Mouse (Mus musculus): ENCODE results near the gene Krt18.
"Not testable (repeated sequence)": the region's sequence is repeated elsewhere in the genome, so short reads cannot be mapped to it uniquely, and the experiment has no call there.

Gene Krt18

GRCm38 (mm10) chr15:102072963-102073558, 45.1 kb downstream of the Krt18 start:
- DNase-seq: no peak

DNA sequence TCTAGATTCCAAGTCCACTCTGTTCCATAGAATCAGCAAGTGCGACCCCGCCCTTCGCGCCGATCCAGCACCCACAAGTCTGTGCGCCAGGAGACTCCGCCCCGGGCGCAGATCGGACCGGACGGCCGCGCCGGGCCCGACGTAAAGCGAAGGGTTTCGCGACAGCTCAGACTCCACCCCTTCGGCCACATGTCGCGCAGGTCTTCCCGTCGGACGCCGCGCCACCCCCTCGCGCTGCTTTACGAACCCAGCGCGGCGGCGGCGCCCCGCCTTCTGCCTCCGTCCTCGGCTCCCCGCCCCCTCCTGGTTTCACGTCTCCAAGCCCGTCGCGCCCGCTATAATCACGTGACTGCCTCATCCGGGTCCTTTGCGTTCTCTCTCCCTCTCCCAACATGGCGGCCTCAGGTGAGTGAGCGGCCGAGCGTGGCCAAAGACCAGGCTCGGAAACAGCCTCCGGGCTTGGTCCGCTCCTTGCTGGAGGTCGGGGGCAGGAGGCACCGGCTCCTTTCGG, 45.6 kb downstream of the Krt18 start, which contains the start of gene Eif4b:
TSS of gene Eif4b (plus strand) at position 215 of the 511 bp plus-strand sequence.
- peak; percentile 97 to 98 for DNase-seq

DNA sequence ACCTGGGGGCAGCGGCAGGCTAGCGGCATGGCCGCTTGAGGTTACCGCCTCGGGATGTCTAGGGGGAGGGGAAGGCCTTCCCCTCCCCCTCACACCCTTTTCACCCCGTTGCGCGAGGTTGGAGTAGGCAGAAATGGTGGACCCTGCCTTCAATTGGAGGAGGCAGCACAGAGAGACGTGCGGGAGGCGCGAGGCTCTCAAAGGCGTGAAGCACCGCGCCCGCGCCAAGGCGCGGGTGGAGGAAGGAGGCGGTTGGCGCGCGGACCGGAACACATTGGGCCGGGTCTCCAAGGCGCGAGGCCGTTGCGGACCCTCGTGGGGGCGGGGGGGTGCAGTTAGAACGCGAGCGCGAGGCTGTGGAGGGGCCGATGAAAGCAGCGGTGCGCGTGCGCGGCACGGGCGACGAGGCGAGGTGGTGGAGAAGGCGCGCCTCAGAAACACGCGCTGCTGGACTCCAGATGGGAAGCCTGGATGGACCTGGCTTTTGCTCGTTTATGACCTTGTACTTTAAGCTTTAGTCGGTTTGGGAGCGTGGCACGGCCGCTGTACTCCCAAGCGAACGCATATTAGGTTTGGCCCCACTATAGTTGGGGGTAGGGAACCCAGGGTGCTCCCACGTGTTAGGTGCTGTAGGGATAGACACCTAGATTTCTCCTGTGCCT, 46.2 kb downstream of the Krt18 start:
- DNase-seq: peak; percentile 56 to 65

DNA sequence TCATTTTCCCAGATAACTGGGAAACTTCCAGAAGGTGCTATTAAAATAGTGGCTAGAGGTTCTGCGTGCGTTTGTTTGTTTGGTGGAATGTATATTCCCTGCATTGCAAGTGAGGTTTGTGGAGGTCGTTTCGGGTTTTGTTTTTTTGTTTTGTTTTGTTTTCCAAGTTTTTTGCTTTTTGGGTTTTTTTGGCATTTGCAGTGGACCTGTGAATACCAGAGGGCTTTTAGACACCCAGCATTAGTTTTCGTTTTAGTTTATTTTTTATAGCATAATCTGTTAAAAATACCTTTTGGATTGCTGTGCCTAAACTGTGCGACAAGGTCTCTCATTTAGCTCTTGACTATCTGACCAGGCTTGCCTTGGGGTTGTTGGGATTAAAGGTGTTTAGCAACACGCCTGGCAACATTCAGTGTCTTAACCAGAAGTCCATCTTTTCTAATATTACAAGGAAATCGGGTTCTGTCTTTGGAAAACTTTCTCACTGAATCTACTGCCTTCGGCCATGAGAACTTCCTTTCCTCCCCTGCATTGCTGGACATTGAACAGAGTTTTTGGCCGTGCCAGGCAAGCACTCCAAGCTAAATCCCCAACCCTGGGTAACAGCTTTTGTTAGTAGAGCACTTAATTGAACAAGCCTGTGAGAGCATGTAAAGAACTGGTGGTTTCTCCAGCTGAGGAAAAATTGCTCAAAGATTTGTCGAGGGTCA, 47.1 kb downstream of the Krt18 start:
- DNase-seq: no peak

DNA sequence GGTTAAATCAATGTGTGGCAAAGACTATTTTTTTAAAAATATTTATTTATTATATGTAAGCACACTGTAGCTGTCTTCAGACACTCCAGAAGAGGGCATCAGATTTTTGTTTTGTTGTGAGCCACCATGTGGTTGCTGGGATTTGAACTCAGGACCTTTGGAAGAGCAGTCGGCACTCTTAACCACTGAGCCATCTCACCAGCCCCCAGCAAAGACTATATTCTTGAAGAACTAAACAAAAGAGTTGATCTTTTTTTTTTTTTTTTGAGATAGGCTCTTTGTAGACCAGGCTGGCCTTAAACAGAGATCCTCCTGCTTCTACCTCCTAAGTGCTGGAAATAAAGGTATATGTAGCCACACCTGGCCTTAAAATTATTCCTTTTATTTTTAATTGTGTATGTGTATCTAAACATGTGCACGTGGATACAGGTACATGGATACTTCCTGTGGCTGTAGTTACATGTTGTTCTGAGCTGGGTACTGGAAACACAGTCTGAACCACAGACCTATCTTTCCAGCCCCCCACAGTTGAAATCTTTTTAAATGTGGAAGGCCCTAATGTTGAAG, 49.2 kb downstream of the Krt18 start:
- DNase-seq: no peak

GRCm38 (mm10) chr15:102079221-102079620, 51.2 kb downstream of the Krt18 start:
- no peak for DNase-seq

DNA sequence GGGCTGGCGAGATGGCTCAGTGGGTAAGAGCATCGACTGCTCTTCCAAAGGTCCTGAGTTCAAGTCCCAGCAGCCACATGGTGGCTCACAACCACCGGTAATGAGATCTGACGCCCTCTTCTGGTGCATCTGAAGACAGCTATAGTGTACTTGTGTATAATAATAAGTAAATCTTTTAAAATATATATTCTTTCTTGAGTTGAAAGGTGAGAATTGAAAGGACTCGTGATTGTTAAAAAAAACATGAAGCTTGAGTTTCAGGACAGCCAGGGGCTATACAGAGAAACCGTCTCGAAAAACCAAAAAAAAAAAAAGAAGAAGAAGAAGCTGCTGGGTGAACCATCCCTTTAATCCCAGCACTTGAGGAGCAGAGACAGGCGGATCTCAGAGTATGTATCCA, 51.9 kb downstream of the Krt18 start:
- not testable (repeated sequence) for DNase-seq

- no peak for DNase-seq
These were observed 52.4 kb downstream of the Krt18 start for GRCm38 (mm10) chr15:102080429-102080828.
